Mouse (Mus musculus): ENCODE measurements at regions not wholly inside any gene's neighbourhood (a gene's known extent, or its start where the extent isn't known, plus 50 kb on each side); places are given as distances from the start of the nearest gene placed in this dataset.

GRCm38 (mm10) chr2:38420498-38420897, 81.4 kb downstream of the Lhx2 start:
- no peak for DNase-seq (ENCODE audit: low spot score in 2 of 2)

- DNase-seq (ENCODE audit: low spot score in 2 of 2), result no peak
Measured at GRCm38 (mm10) chr2:38422406-38422805, 83.3 kb downstream of the Lhx2 start.

- no peak for DNase-seq (ENCODE audit: low spot score in 2 of 2)
Measured at GRCm38 (mm10) chr2:38423886-38424277, 84.8 kb downstream of the Lhx2 start.

DNA sequence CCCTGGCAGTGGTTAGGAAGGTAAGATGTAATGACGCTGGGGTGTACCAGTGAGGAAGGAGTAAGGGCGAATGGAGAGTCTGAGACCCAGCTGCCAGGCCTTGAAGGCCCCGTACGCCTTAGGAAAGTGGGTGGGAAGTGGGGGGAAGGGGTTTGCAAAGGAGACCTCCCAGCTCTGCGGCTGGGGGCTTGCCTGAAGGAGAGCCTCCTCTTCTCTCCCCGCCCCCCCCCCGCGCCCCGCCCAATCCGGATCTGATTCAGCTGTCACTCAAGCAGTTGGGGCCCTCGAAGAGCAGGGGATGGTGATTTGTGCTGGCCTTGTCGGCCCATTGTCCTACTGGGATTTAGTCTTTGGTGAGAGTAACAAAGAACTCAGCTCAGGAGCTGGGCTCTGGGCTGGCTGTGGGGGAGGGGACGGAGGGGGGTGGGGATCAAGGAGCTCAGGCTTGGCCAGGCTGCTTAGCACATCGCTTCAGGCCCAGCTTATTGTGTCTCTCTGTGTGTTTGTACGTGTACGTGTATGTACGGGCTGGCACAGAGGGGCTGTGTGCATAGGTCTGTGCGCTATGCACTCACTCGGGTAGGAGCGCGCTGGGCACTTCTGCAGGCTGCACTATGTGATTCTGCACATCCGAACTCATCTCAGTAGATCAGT, 85.3 kb downstream of the Lhx2 start:
- no peak for DNase-seq (ENCODE audit: low spot score in 2 of 2)

GRCm38 (mm10) chr2:38424976-38425375, 85.9 kb downstream of the Lhx2 start:
- DNase-seq (ENCODE audit: low spot score in 2 of 2), result no peak

GRCm38 (mm10) chr2:38429752-38430378, 81.6 kb upstream of the Nek6 start:
- peak; percentile 61 to 80 for DNase-seq (ENCODE audit: low spot score in 2 of 2)

DNA sequence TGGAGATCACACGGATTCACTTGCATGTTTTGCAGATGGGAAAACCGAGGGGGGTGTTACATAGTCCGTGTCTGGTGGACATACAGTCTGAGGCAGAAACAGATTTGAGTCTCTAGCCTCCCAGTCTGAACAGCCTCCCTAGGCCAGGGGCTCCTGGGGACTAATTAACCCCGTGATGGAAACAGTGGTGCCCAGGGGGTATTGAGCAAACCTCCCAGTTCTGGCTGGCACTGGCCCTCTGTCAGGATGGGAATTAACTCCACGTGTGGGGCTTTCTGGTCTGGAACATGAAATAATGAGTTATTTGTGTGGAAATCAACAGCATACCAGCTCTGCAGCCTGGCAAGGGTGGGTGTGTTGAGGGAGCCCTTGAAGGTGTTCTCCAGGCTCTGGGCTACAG, 79.9 kb upstream of the Nek6 start:
- no peak for DNase-seq (ENCODE audit: low spot score in 2 of 2)

DNA sequence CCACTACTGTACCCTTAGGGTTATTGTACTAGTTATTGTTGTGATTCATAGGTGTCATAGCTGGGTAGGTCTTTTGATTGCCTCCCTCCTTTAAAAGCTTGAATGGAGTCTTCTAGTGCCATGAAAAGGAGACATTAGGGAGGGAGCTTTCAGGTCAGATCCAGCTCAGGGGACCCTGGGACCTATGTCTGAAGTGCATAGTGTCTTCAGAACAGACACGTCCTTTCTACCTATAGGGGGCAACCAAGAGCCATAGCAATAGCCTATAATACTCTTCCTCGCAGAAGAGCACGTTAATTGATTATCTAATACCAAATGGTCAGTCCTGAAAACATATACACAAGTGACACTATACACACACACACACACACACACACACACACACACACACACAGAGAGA, 77.7 kb upstream of the Nek6 start:
- peak; percentile 6 to 8 for DNase-seq (ENCODE audit: low spot score in 2 of 2)

DNA sequence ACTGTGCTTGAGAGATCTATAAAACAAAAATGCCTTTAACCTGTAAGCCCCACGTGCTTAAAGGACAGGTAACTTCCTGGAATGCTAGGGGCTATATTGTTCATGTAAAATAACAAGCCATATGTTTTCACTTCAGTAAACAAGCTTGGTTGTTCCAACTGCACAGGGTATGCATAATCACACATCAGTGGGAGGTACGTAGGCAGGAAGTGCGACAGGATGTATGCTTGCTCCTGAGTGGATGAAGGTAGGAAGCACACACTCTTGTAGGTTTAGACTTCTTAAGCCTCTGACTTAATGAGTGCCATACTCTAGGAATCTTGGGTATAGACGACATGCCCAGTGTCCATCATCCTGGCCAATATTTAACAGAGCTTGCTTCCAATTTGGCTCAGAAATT, 74.7 kb upstream of the Nek6 start:
- no peak for DNase-seq (ENCODE audit: low spot score in 2 of 2)

DNA sequence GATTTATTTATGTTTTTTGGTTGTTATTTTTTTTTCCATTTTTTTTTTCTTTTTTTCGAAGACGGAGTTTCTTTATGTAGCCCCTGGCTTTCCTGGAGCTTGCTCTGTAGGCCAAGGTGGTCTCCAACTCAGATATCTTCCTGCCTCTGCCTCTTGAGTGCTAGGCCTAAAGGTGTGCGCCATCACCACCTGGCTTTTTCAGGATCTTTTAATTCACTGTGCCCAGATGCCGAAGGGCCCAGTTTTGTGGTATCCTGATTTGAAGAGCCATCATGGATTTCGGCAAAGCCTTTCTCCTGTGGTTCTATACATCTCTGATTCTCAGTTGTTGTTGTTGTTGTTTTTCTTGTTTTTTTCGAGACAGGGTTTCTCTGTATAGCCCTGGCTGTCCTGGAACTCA, 72.3 kb upstream of the Nek6 start:
- no peak for DNase-seq (ENCODE audit: low spot score in 2 of 2)

- no peak for DNase-seq (ENCODE audit: low spot score in 2 of 2)
Measured at GRCm38 (mm10) chr2:38439973-38440372, 71.5 kb upstream of the Nek6 start.

DNA sequence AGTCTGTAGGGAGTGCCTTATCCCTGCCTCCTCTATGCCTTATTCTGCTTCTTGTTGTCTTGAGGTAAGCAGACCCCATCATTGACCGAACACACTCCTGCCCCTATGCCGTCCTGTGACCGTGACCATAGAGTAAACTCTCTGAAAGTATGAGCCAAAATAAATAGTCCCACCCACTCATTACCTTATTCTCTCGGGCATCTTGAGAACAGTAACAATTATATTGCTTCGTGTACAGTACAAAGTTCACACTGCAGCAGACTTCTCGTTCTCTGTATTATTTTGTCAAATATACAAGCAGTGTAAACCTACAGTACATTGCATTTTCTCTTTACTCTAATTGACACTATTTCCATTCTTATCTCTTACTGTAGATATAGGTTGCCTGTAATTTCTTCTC, 62.4 kb upstream of the Nek6 start:
- no peak for DNase-seq (ENCODE audit: low spot score in 2 of 2)

DNA sequence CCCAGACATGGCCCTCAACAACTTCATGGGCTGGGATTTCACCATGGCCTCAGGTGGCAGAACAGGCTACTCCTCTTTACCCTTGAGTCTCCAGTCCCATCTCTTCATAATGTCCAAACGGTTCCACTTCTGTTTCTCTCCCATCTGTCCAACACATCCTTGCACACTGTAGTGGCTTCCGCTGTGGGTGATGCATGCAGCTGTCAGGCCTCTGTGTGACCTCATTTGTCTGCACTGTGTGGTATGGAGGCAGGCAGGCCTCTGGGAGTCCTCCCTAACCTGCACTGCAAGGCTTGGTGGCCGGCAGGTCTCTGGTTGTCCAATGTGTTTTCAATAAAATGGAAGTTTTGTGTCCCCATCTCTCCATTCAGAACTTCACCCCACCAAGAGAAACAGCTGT, 54.9 kb upstream of the Nek6 start:
- no peak for DNase-seq (ENCODE audit: low spot score in 2 of 2)

DNA sequence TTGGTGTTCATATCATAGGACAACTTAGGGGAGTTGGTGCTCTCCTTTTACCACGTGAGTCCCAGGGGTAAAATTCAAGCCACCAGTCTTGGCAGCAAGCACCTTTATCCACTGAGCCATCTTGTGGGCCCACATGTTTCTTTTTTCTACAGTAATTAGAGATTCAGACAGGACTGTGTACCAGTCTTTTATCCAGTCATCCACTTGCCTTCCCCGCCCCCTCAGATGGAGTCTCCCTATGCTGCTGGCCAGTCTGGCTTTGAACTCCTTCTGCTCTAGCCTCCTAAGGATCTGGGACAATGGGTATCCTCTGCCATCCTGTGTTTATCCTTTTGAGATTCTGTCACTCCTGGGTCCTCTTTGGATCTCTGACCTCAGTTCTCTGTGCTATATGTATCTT, 51.1 kb upstream of the Nek6 start:
- no peak for DNase-seq (ENCODE audit: low spot score in 2 of 2)

DNA sequence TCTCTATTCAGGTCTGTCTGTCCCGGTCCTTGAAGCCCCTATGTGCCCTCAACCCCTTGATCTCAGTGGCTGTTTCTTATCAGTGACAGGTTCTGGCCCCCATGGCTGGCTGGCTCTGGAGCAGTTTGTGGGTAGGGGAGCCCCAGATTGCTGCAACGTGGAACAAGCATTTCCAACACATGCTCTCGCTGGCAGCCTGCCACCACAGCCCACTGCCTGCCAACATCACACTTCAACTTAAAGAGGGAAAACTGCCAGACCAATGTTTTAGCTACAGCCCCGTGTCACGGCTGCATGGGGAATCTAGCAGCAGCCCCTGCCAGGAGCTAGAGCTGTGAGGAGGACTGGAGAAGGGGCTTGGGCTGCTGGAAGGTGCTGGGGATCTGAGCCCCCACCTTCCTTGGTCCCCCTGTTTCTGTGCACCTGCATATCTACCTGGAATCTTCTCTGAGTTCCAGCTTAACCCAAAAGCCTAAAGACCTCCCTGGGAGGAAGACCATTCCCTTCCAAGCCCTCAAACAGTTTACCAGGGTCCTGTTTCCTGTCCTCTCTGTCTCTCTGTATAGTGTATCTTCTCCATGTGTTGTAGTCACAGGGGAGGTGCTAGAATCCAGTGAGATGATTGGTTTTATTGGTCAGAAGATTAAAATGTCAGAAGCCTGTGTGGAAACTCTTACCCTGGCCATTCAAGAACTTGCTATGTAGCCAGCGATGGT, 50.5 kb upstream of the Nek6 start:
- DNase-seq (ENCODE audit: low spot score in 2 of 2), result no peak
